In the genomic region with DNA sequence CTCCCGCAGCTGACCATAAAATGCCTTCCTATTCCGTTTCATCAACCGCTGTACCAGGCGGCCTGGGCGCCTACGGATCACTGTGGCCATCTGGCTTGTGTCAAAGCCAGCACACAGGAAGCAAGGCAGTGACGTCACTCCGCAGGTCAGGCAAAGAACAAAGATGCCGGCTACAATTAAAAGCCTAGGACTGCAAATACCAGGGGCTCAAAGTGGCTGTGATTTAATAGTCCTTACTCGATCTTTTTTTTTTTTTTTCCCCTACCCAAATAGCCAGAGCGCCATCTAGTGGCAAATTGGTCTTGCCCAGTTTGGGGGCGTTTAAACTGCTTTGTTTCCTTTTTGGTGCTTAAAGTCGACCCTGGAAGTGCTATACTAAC, we compare ENCODE assay signal across 7 mouse cellular contexts. TPM values are rescaled to one million over a fixed set of nuclear protein-coding genes. Genes with fewer than 3 reads are reported as not detected.
A peak's percentile ranks its signal among the peaks of the same experiment; 100 is the strongest.
DNase-seq lines count a peak whose midpoint lies in the region; ATAC-seq and TF ChIP-seq lines count a peak whose summit lies in the region.

No protein-coding gene starts in this region.

- H3K27me3 ChIP-seq in CH12.LX (replicated peaks) = no peaks in the 10 kb centered on the region
- H3K27me3 ChIP-seq in embryonic facial prominence, embryonic 10.5 days (replicated peaks; ENCODE audit: low read depth, poor library complexity, severe bottlenecking) = no peaks in the 10 kb centered on the region
- H3K27me3 ChIP-seq in megakaryocyte, embryonic 14.5 days (replicated peaks) = peaks cover 11% of the 10 kb centered on the region
- no peaks in the 10 kb centered on the region for H3K27me3 ChIP-seq in stomach, embryonic 15.5 days (replicated peaks)

- H3K79me2 ChIP-seq in CH12.LX (replicated peaks; ENCODE audit: control insufficient read depth, extremely low read depth, insufficient read depth, poor library complexity, severe bottlenecking) = no peaks in the 10 kb centered on the region

- no peak overlapping the region for H3K4me2 ChIP-seq in CH12.LX (ENCODE audit: insufficient read depth, low read depth, poor library complexity, severe bottlenecking)
- H3K4me2 ChIP-seq in stomach, embryonic 15.5 days = peak overlapping the region; percentile 59

- no peak overlapping the region for H3K9ac ChIP-seq in CH12.LX (ENCODE audit: insufficient read depth, low read depth)
- H3K9ac ChIP-seq in stomach, embryonic 15.5 days = no peak overlapping the region

- TF ChIP-seq EP300 in CH12.LX (IDR thresholded peaks at IDR 0.05; ENCODE audit: low read length) = no peak

- TF ChIP-seq RAD21 in CH12.LX (IDR thresholded peaks at IDR 0.05; ENCODE audit: low read depth, low read length) = peak; percentile 37

- H3K4me3 ChIP-seq in CH12.LX (replicated peaks in 1 of 3; ENCODE audit: low read depth in 2 of 3, low read length in 2 of 3, poor library complexity in 1 of 3) = no peak overlapping the region
- H3K4me3 ChIP-seq in embryonic facial prominence, embryonic 10.5 days = peak overlapping the region; percentile 33
- H3K4me3 ChIP-seq in megakaryocyte, embryonic 14.5 days (replicated peaks) = peak overlapping the region; percentile 81
- H3K4me3 ChIP-seq in stomach, embryonic 15.5 days (replicated peaks) = peak overlapping the region; percentile 26

- H3K4me1 ChIP-seq in CH12.LX (ENCODE audit: control insufficient read depth in 1 of 2, insufficient read depth in 2 of 2) = no peaks in the 10 kb centered on the region
- peaks cover 56% of the 10 kb centered on the region for H3K4me1 ChIP-seq in embryonic facial prominence, embryonic 10.5 days
- H3K4me1 ChIP-seq in megakaryocyte, embryonic 14.5 days = peaks cover 26% of the 10 kb centered on the region
- H3K4me1 ChIP-seq in stomach, embryonic 15.5 days = peaks cover 25% of the 10 kb centered on the region

- ATAC-seq in stomach, embryonic 15.5 days (ENCODE audit: insufficient read depth, low FRiP score, low read depth) = no peak; the same call in 1 of the 2 replicates

- DNase-seq in CH12.LX (ENCODE audit: extremely low read depth) (peak; percentile 31), R1 (ENCODE audit: low read depth, low spot score) (peak; percentile 71)
- DNase-seq in embryonic facial prominence, embryonic 10.5 days (ENCODE audit: low spot score) = peak; percentile 89
- DNase-seq in heart, postnatal 14 days = peak; percentile 45 to 57
- peak; percentile 43 to 52 for DNase-seq in kidney, postnatal 36 days

- in situ Hi-C loops in CH12.LX (cut with MboI; ENCODE audit: low pct_ligation_motif_present, low pct_unique_long_range_greater_than_20kb, low sequenced_read_pairs) = loop anchor here (25.0 kb wide), 1 partner anchor 610 kb away; no protein-coding TSS in a partner anchor

- dilution Hi-C loops in CH12.LX (cut with MboI; ENCODE audit: extremely low pct_ligation_motif_present, extremely low pct_unique_long_range_greater_than_20kb, low sequenced_read_pairs) = no loop called here

- intact Hi-C loops in heart, postnatal 14 days (cut with DNase I) = loop anchor here (5.0 kb wide), 1 partner anchor 620 kb away; no protein-coding TSS in a partner anchor

- 20% methylated on average over 13 of the region's 13 CpGs for WGBS in embryonic facial prominence, embryonic 10.5 days
- WGBS in stomach, embryonic 15.5 days = 5% methylated on average over 13 of the region's 13 CpGs

- peak; percentile 56 to 61 for TF ChIP-seq CTCF in CH12.LX (conservative IDR thresholded peaks at IDR 0.05 in 1 of 2, IDR thresholded peaks at IDR 0.05 in 1 of 2; ENCODE audit: low read depth in 2 of 2, low read length in 2 of 2)

- H3K27ac ChIP-seq in CH12.LX (ENCODE audit: insufficient read depth, low read depth) = no peak overlapping the region
- peak overlapping the region; percentile 77 for H3K27ac ChIP-seq in embryonic facial prominence, embryonic 10.5 days (replicated peaks)
- peak overlapping the region; percentile 65 for H3K27ac ChIP-seq in stomach, embryonic 15.5 days

- no peaks in the 10 kb centered on the region for H3K9me3 ChIP-seq in CH12.LX (replicated peaks; ENCODE audit: low read length)
- no peaks in the 10 kb centered on the region for H3K9me3 ChIP-seq in embryonic facial prominence, embryonic 10.5 days
- H3K9me3 ChIP-seq in megakaryocyte, embryonic 14.5 days = no peaks in the 10 kb centered on the region
- H3K9me3 ChIP-seq in stomach, embryonic 15.5 days = no peaks in the 10 kb centered on the region

- H3K36me3 ChIP-seq in CH12.LX (replicated peaks in 1 of 2; ENCODE audit: control insufficient read depth in 1 of 2, insufficient read depth in 1 of 2, low read length in 1 of 2) = no peaks in the 10 kb centered on the region
- no peaks in the 10 kb centered on the region; the same call in 1 of the 2 replicates for H3K36me3 ChIP-seq in embryonic facial prominence, embryonic 10.5 days (replicated peaks)
- no peaks in the 10 kb centered on the region for H3K36me3 ChIP-seq in megakaryocyte, embryonic 14.5 days (replicated peaks; ENCODE audit: low read length)
- H3K36me3 ChIP-seq in stomach, embryonic 15.5 days = no peaks in the 10 kb centered on the region

- no peak for TF ChIP-seq POLR2A in CH12.LX (IDR thresholded peaks at IDR 0.05; ENCODE audit: low read depth, low read length)

TF ChIP-seq in CH12.LX, 34 proteins besides CTCF, POLR2A, EP300 and RAD21:
- peak; percentile 93 for TF ChIP-seq ZNF384 (IDR thresholded peaks at IDR 0.05; ENCODE audit: low read depth, low read length)
- TF ChIP-seq JUN (IDR thresholded peaks at IDR 0.05; ENCODE audit: insufficient read depth, low read depth, low read length) = no peak
- no peak for TF ChIP-seq MAFK (IDR thresholded peaks at IDR 0.05; ENCODE audit: insufficient replicate concordance, low read length)
- no peak for TF ChIP-seq JUND (conservative IDR thresholded peaks at IDR 0.05; ENCODE audit: low read depth, low read length)

RNA-seq across cellular contexts. Expression of a gene that starts 26.4 kb away (rescaled TPM):
- total RNA-seq in CH12.LX (2012; rRNA removed) = not detected in 2 replicates
- total RNA-seq in CH12.LX (2014; rRNA removed) = not detected in 2 replicates
- polyA plus RNA-seq in CH12.LX (2012; ENCODE audit: insufficient read length, low read depth) = not detected in 2 replicates
- polyA plus RNA-seq in embryonic facial prominence, embryonic 10.5 days (2016; fragmentation: Nextera tagmentation; extraction: Ambion mirVana) = 3.4 and 3.6 TPM in 2 replicates
- 100 to 1,000 TPM; 104 TPM for total RNA-seq in heart, postnatal 14 days (2021)
- 0.03 TPM in 1 of 2 replicates, not detected in the other for polyA plus RNA-seq in megakaryocyte, embryonic 14.5 days (2012; ENCODE audit: insufficient read depth, low replicate concordance)
- 18.2 and 20.3 TPM in 2 replicates for polyA plus RNA-seq in stomach, embryonic 15.5 days (2015; fragmentation: Nextera tagmentation; extraction: Ambion mirVana)

Comparison
In these comparisons a context has a peak if more than half of its experiments do, and no peak if none do; other contexts are left out.
1. DNase-seq: peak in every context shown above with its lines; median percentile 89 in embryonic facial prominence, embryonic 10.5 days; 71 in R1; 51 in heart, postnatal 14 days; 48 in kidney, postnatal 36 days; 31 in CH12.LX.
2. H3K4me3 ChIP-seq: peak in embryonic facial prominence, embryonic 10.5 days (single experiment), megakaryocyte, embryonic 14.5 days (single experiment) and stomach, embryonic 15.5 days (single experiment); none in CH12.LX (0 of 3).